Mouse (Mus musculus): Measurements from ENCODE around the gene Lep. TPM values are rescaled to one million over a fixed set of nuclear protein-coding genes. Genes with fewer than 3 reads are reported as not detected.

The Lep gene
- polyA plus RNA-seq, 1 experiment from 2014 or later, result not detected

- Histone ChIP-seq H3K4me3 (replicated peaks) (no peak overlapping the region), H3K36me3 (replicated peaks) (no peaks in the 10 kb centered on the region), H3K9ac (no peak overlapping the region), H3K4me2 (no peak overlapping the region), H3K4me1 (replicated peaks) (no peaks in the 10 kb centered on the region), H3K9me3 (replicated peaks) (no peaks in the 10 kb centered on the region), H3K27me3 (peaks cover 54% of the 10 kb centered on the region), H3K27ac (replicated peaks) (no peak overlapping the region)
- ATAC-seq (ENCODE audit: insufficient read depth), result no peak
- WGBS (ENCODE audit: insufficient replicate concordance), result 29% methylated on average over 12 of the region's 12 CpGs
Measured at GRCm38 (mm10) chr6:29025796-29026482, 34.1 kb upstream of the Lep start.

GRCm38 (mm10) chr6:29026766-29027165 is 33.3 kb upstream of the Lep start:
- Histone ChIP-seq H3K4me3 (replicated peaks) (no peak overlapping the region), H3K4me2 (no peak overlapping the region), H3K36me3 (replicated peaks) (no peaks in the 10 kb centered on the region), H3K9me3 (replicated peaks) (no peaks in the 10 kb centered on the region), H3K27me3 (peaks cover 46% of the 10 kb centered on the region), H3K4me1 (replicated peaks) (no peaks in the 10 kb centered on the region), H3K27ac (replicated peaks) (no peak overlapping the region), H3K9ac (no peak overlapping the region)
- ATAC-seq (ENCODE audit: insufficient read depth), result no peak
- 36% methylated on average over 6 of the region's 6 CpGs for WGBS (ENCODE audit: insufficient replicate concordance)

- ATAC-seq (ENCODE audit: insufficient read depth), result no peak
- Histone ChIP-seq H3K9ac (no peak overlapping the region), H3K4me2 (no peak overlapping the region), H3K27ac (replicated peaks) (no peak overlapping the region), H3K27me3 (peaks cover 35% of the 10 kb centered on the region), H3K9me3 (replicated peaks) (no peaks in the 10 kb centered on the region), H3K4me3 (replicated peaks) (no peak overlapping the region), H3K4me1 (replicated peaks) (no peaks in the 10 kb centered on the region), H3K36me3 (replicated peaks) (no peaks in the 10 kb centered on the region)
- 50% methylated on average over 5 of the region's 5 CpGs for whole genome bisulfite sequencing (ENCODE audit: insufficient replicate concordance)
Measured at GRCm38 (mm10) chr6:29028129-29028528, 31.9 kb upstream of the Lep start.

GRCm38 (mm10) chr6:29029521-29029920 is 30.5 kb upstream of the Lep start:
- Histone ChIP-seq H3K9ac (no peak overlapping the region), H3K36me3 (replicated peaks) (no peaks in the 10 kb centered on the region), H3K27me3 (peaks cover 22% of the 10 kb centered on the region), H3K4me2 (no peak overlapping the region), H3K27ac (replicated peaks) (no peak overlapping the region), H3K4me3 (replicated peaks) (no peak overlapping the region), H3K9me3 (replicated peaks) (no peaks in the 10 kb centered on the region), H3K4me1 (replicated peaks) (no peaks in the 10 kb centered on the region)
- no peak for ATAC-seq (ENCODE audit: insufficient read depth)
- 29% methylated on average over 6 of the region's 6 CpGs for WGBS (ENCODE audit: insufficient replicate concordance)

GRCm38 (mm10) chr6:29031216-29031615 is 28.8 kb upstream of the Lep start:
- peaks cover 7% of the 10 kb centered on the region; the same call in 1 of the 2 replicates for H3K27me3 ChIP-seq
- no peak overlapping the region for H3K9ac ChIP-seq
- H3K9me3 ChIP-seq (replicated peaks), result no peaks in the 10 kb centered on the region
- ATAC-seq (ENCODE audit: insufficient read depth), result no peak
- no peaks in the 10 kb centered on the region for H3K4me1 ChIP-seq (replicated peaks)
- no peaks in the 10 kb centered on the region for H3K36me3 ChIP-seq (replicated peaks)
- no peak overlapping the region for H3K4me3 ChIP-seq (replicated peaks)
- H3K4me2 ChIP-seq, result no peak overlapping the region
- H3K27ac ChIP-seq (replicated peaks), result no peak overlapping the region
- 57% methylated on average over 6 of the region's 6 CpGs for WGBS (ENCODE audit: insufficient replicate concordance)

GRCm38 (mm10) chr6:29031704-29032310 is 28.2 kb upstream of the Lep start:
- Histone ChIP-seq H3K36me3 (replicated peaks) (no peaks in the 10 kb centered on the region), H3K4me1 (replicated peaks) (no peaks in the 10 kb centered on the region), H3K9me3 (replicated peaks) (no peaks in the 10 kb centered on the region), H3K4me2 (no peak overlapping the region), H3K27me3 (0 out of 2 replicates have a peak, but pooled peaks cover 1% of the 10 kb centered on the region), H3K27ac (replicated peaks) (no peak overlapping the region), H3K4me3 (replicated peaks) (no peak overlapping the region), H3K9ac (no peak overlapping the region)
- ATAC-seq (ENCODE audit: insufficient read depth), result no peak
- 75% methylated on average over 13 of the region's 13 CpGs for WGBS (ENCODE audit: insufficient replicate concordance)

- Histone ChIP-seq H3K4me2 (no peak overlapping the region), H3K36me3 (replicated peaks) (no peaks in the 10 kb centered on the region), H3K27ac (replicated peaks) (no peak overlapping the region), H3K9ac (no peak overlapping the region), H3K4me3 (replicated peaks) (no peak overlapping the region), H3K27me3 (no peaks in the 10 kb centered on the region), H3K9me3 (replicated peaks) (no peaks in the 10 kb centered on the region), H3K4me1 (replicated peaks) (no peaks in the 10 kb centered on the region)
- no peak for ATAC-seq (ENCODE audit: insufficient read depth)
- WGBS (ENCODE audit: insufficient replicate concordance), result 65% methylated on average over 12 of the region's 12 CpGs
Measured at GRCm38 (mm10) chr6:29032411-29032810, 27.6 kb upstream of the Lep start.

- no peak overlapping the region for H3K27ac ChIP-seq (replicated peaks)
- no peaks in the 10 kb centered on the region for H3K9me3 ChIP-seq (replicated peaks)
- no peaks in the 10 kb centered on the region for H3K4me1 ChIP-seq (replicated peaks)
- no peaks in the 10 kb centered on the region for H3K36me3 ChIP-seq (replicated peaks)
- no peak for ATAC-seq (ENCODE audit: insufficient read depth)
- H3K9ac ChIP-seq, result no peak overlapping the region
- H3K27me3 ChIP-seq, result no peaks in the 10 kb centered on the region
- 65% methylated on average over 7 of the region's 7 CpGs for WGBS (ENCODE audit: insufficient replicate concordance)
- no peak overlapping the region for H3K4me2 ChIP-seq
- no peak overlapping the region for H3K4me3 ChIP-seq (replicated peaks)
Measured at GRCm38 (mm10) chr6:29033981-29034646, 25.9 kb upstream of the Lep start.

GRCm38 (mm10) chr6:29036698-29037097 is 23.3 kb upstream of the Lep start:
- H3K36me3 ChIP-seq (replicated peaks), result no peaks in the 10 kb centered on the region
- 34% methylated on average over 4 of the region's 4 CpGs for WGBS (ENCODE audit: insufficient replicate concordance)

GRCm38 (mm10) chr6:29040266-29040665 is 19.8 kb upstream of the Lep start:
- Histone ChIP-seq H3K4me3 (replicated peaks) (no peak overlapping the region), H3K27me3 (no peaks in the 10 kb centered on the region), H3K36me3 (replicated peaks) (no peaks in the 10 kb centered on the region), H3K27ac (replicated peaks) (no peak overlapping the region), H3K9ac (no peak overlapping the region), H3K9me3 (replicated peaks) (no peaks in the 10 kb centered on the region), H3K4me2 (no peak overlapping the region), H3K4me1 (replicated peaks) (no peaks in the 10 kb centered on the region)
- 68% methylated on average over 2 of the region's 2 CpGs for whole genome bisulfite sequencing (ENCODE audit: insufficient replicate concordance)
- no peak for ATAC-seq (ENCODE audit: insufficient read depth)

More at GRCm38 (mm10) chr6:29036698-29037097, 23.3 kb upstream of the Lep start:
- Histone ChIP-seq H3K4me3 (replicated peaks) (no peak overlapping the region), H3K4me2 (no peak overlapping the region), H3K9me3 (replicated peaks) (no peaks in the 10 kb centered on the region), H3K4me1 (replicated peaks) (no peaks in the 10 kb centered on the region), H3K9ac (no peak overlapping the region), H3K27me3 (no peaks in the 10 kb centered on the region), H3K27ac (replicated peaks) (no peak overlapping the region)
- no peak for ATAC-seq (ENCODE audit: insufficient read depth)

GRCm38 (mm10) chr6:29044029-29044428 is 16.0 kb upstream of the Lep start:
- no peak overlapping the region for H3K4me2 ChIP-seq
- no peak overlapping the region for H3K9ac ChIP-seq
- H3K9me3 ChIP-seq (replicated peaks), result no peaks in the 10 kb centered on the region
- H3K36me3 ChIP-seq (replicated peaks), result no peaks in the 10 kb centered on the region
- H3K27me3 ChIP-seq, result no peaks in the 10 kb centered on the region
- no peaks in the 10 kb centered on the region for H3K4me1 ChIP-seq (replicated peaks)
- H3K4me3 ChIP-seq (replicated peaks), result no peak overlapping the region
- H3K27ac ChIP-seq (replicated peaks), result no peak overlapping the region
- no peak for ATAC-seq (ENCODE audit: insufficient read depth)

Measured in liver, embryonic 15.5 days (tissue).